12 mouse cellular contexts compared by ENCODE assay signal in genomic region chr2:6331324-6332137, GRCm38 (mm10). TPM values are rescaled to one million over a fixed set of nuclear protein-coding genes. Genes with fewer than 3 reads are reported as not detected.
DNase-seq lines count a peak whose midpoint lies in the region; ATAC-seq and TF ChIP-seq lines count a peak whose summit lies in the region.
"Had no signal": no experiment of that assay in that cellular context is flagged by ENCODE, and none has a peak within 500 bp of the region (broad histone marks: within the 10 kb centered on the region; RNA-seq: fewer than 3 reads in every experiment).

No protein-coding gene starts in this region.

- no peak for DNase-seq in limb, embryonic 10.5 days (ENCODE audit: low spot score)
- peak; percentile 86 for DNase-seq in liver, adult 2 months (ENCODE audit: extremely low read depth, low read depth, low spot score)
- no peak for DNase-seq in layer of hippocampus, adult 18-20 months (ENCODE audit: low spot score in 2 of 2)
- no peak for DNase-seq in adrenal gland, adult (ENCODE audit: inconsistent age in 2 of 2, low spot score in 1 of 2)
- no peak for DNase-seq in ovary, adult 18-20 months (ENCODE audit: low spot score)
- DNase-seq: cerebellum, postnatal 25 days; lung, adult 2 months had no signal

- WGBS in limb, embryonic 12.5 days = 49% methylated on average over 7 of the region's 7 CpGs
- WGBS in limb, embryonic 10.5 days = 72% methylated on average over 7 of the region's 7 CpGs
- 32% methylated on average over 7 of the region's 7 CpGs for WGBS in liver, adult 2 months
- 21% methylated on average over 7 of the region's 7 CpGs for WGBS in small intestine, adult 2 months

- no peak overlapping the region for H3K9ac ChIP-seq in limb, embryonic 12.5 days (replicated peaks)
- no peak overlapping the region for H3K9ac ChIP-seq in liver, adult 2 months (ENCODE audit: low read depth, low read length)
- H3K9ac ChIP-seq: heart, embryonic 13.5 days had no signal

- H3K4me3 ChIP-seq in limb, embryonic 12.5 days (replicated peaks) = no peak overlapping the region
- no peak overlapping the region for H3K4me3 ChIP-seq in limb, embryonic 10.5 days
- H3K4me3 ChIP-seq in liver, adult 2 months (ENCODE audit: insufficient read depth, low read depth, low read length) = no peak overlapping the region
- no peak overlapping the region for H3K4me3 ChIP-seq in small intestine, adult 2 months (ENCODE audit: low read depth, low read length)
- H3K4me3 ChIP-seq: heart, embryonic 13.5 days had no signal

- H3K27me3 ChIP-seq in limb, embryonic 12.5 days = no peaks in the 10 kb centered on the region
- no peaks in the 10 kb centered on the region for H3K27me3 ChIP-seq in limb, embryonic 10.5 days (ENCODE audit: low read depth, poor library complexity, severe bottlenecking)
- no peaks in the 10 kb centered on the region for H3K27me3 ChIP-seq in liver, adult 2 months (ENCODE audit: control insufficient read depth, insufficient read depth, low read length)
- H3K27me3 ChIP-seq in small intestine, adult 2 months (ENCODE audit: control insufficient read depth, insufficient read depth, low read length) = no peaks in the 10 kb centered on the region
- H3K27me3 ChIP-seq: heart, embryonic 13.5 days had no signal

- H3K79me2 ChIP-seq in liver, adult 2 months (ENCODE audit: control insufficient read depth, insufficient read depth, low read length) = peaks cover 32% of the 10 kb centered on the region

- TF ChIP-seq CTCF in liver, adult 2 months (IDR thresholded peaks at IDR 0.05; ENCODE audit: low read depth, low read length) = no peak
- no peak for TF ChIP-seq CTCF in small intestine, adult 2 months (IDR thresholded peaks at IDR 0.05; ENCODE audit: extremely low read depth, insufficient read length, insufficient replicate concordance, low read depth, low read length)

- H3K36me3 ChIP-seq in limb, embryonic 12.5 days = no peaks in the 10 kb centered on the region
- H3K36me3 ChIP-seq in limb, embryonic 10.5 days = peaks cover 6% of the 10 kb centered on the region
- H3K36me3 ChIP-seq in liver, adult 2 months (ENCODE audit: control insufficient read depth, insufficient read depth, low read length) = no peaks in the 10 kb centered on the region
- H3K36me3 ChIP-seq in small intestine, adult 2 months (ENCODE audit: control insufficient read depth, insufficient read depth, low read length) = no peaks in the 10 kb centered on the region
- H3K36me3 ChIP-seq: heart, embryonic 13.5 days had no signal

- H3K27ac ChIP-seq in limb, embryonic 12.5 days = no peak overlapping the region
- H3K27ac ChIP-seq in limb, embryonic 10.5 days = no peak overlapping the region
- peak overlapping the region; percentile 63 for H3K27ac ChIP-seq in liver, adult 2 months (replicated peaks; ENCODE audit: insufficient read depth, low read depth, low read length)
- peak overlapping the region; percentile 25; the same call in 1 of the 2 replicates for H3K27ac ChIP-seq in small intestine, adult 2 months (ENCODE audit: insufficient read depth, low read depth, low read length)
- H3K27ac ChIP-seq: heart, embryonic 13.5 days; hindbrain, postnatal 0 days had no signal

- ATAC-seq in limb, embryonic 12.5 days (ENCODE audit: insufficient number of reproducible peaks, insufficient read depth, low FRiP score, low TSS enrichment, low read depth) = peak; percentile 56; the same call in 1 of the 2 replicates
- peak; percentile 42; the same call in 1 of the 2 replicates for ATAC-seq in common myeloid progenitor, adult 5-6 weeks (replicated peaks; ENCODE audit: low read depth, poor library complexity, severe bottlenecking)
- ATAC-seq: hindbrain, postnatal 0 days had no signal

- no peak overlapping the region for H3K4me2 ChIP-seq in limb, embryonic 12.5 days
- H3K4me2 ChIP-seq: heart, embryonic 13.5 days had no signal

- TF ChIP-seq POLR2A in liver, adult 2 months (IDR thresholded peaks at IDR 0.05; ENCODE audit: extremely low read depth, insufficient read depth, low read length) = no peak
- no peak for TF ChIP-seq POLR2A in small intestine, adult 2 months (IDR thresholded peaks at IDR 0.05; ENCODE audit: low read depth, low read length)

- H3K4me1 ChIP-seq in limb, embryonic 12.5 days (replicated peaks) = peaks cover 28% of the 10 kb centered on the region
- peaks cover 9% of the 10 kb centered on the region for H3K4me1 ChIP-seq in limb, embryonic 10.5 days
- peaks cover 34% of the 10 kb centered on the region for H3K4me1 ChIP-seq in liver, adult 2 months (ENCODE audit: control insufficient read depth, insufficient read depth, low read length)
- H3K4me1 ChIP-seq in small intestine, adult 2 months (ENCODE audit: control insufficient read depth, insufficient read depth, insufficient read length, low read length) = peaks cover 28% of the 10 kb centered on the region; the same call in 1 of the 2 replicates

- H3K9me3 ChIP-seq in limb, embryonic 12.5 days = no peaks in the 10 kb centered on the region
- no peaks in the 10 kb centered on the region for H3K9me3 ChIP-seq in limb, embryonic 10.5 days (replicated peaks)
- H3K9me3 ChIP-seq: heart, embryonic 13.5 days had no signal

RNA-seq across cellular contexts. Expression of gene Usp6nl, which starts 9.1 kb away (rescaled TPM):
- 16.1 and 17.3 TPM in 2 replicates for polyA plus RNA-seq in limb, embryonic 12.5 days (2016; fragmentation: Nextera tagmentation; extraction: Ambion mirVana)
- polyA plus RNA-seq in limb, embryonic 10.5 days (2016; fragmentation: Nextera tagmentation; extraction: Ambion mirVana) = 11.8 and 12.8 TPM in 2 replicates
- 14.2 and 24.0 TPM in 2 replicates for total RNA-seq in common myeloid progenitor, adult 5-6 weeks (2017)
- total RNA-seq in liver, adult 2 months (2014; rRNA removed) = 7.6 and 7.7 TPM in 2 replicates
- 7.6 and 7.9 TPM in 2 replicates for polyA plus RNA-seq in liver, adult 2 months (2012; rRNA removed)
- 3.1 and 6.3 TPM in 2 replicates for polyA plus RNA-seq in small intestine, adult 2 months (2012; rRNA removed)
- 10 to 100 TPM; 11.8 to 12.5 TPM for total RNA-seq in layer of hippocampus, adult 18-20 months (2021)

Comparison
In these comparisons a context has a peak if more than half of its experiments do, and no peak if none do; other contexts are left out.
1. H3K27ac ChIP-seq: peak in liver, adult 2 months (single experiment) and small intestine, adult 2 months (single experiment); none in limb, embryonic 12.5 days (single experiment) and limb, embryonic 10.5 days (single experiment).